In the genomic region with DNA sequence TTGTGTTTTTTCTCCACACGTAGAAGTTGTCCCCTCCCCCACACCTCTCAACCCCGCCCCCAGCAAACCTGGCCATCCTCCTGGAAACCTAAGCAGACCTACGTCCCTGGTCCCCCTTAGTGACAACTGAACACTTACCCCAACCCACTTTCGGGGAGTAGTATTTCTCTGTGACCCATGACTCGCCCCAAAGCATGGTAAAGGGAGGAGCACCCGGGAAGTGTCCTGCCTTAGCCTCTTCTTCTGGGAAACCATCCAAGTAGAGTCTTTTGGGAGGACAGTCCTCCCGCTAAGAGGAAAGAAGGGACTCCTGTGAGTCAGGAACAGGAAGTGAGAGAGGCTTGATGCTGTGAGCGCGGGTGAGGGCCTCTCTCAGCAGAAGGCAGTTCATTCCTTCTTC, we compare ENCODE assay signal across 9 mouse cellular contexts. TPM values are rescaled to one million over a fixed set of nuclear protein-coding genes. Genes with fewer than 3 reads are reported as not detected.
DNase-seq lines count a peak whose midpoint lies in the region; ATAC-seq lines count a peak whose summit lies in the region.
"Had no signal": no experiment of that assay in that cellular context is flagged by ENCODE, and none has a peak within 500 bp of the region (broad histone marks: within the 10 kb centered on the region; RNA-seq: fewer than 3 reads in every experiment).

No protein-coding gene starts in this region.

- H3K4me3 ChIP-seq in heart, embryonic 12.5 days, result peak overlapping the region; percentile 70
- peak overlapping the region; percentile 15; the same call in 1 of the 2 replicates for H3K4me3 ChIP-seq in embryonic facial prominence, embryonic 12.5 days
- peak overlapping the region; percentile 75 for H3K4me3 ChIP-seq in neural tube, embryonic 12.5 days

- WGBS in heart, embryonic 12.5 days, result 8% methylated on average over 9 of the region's 9 CpGs
- 2% methylated on average over 9 of the region's 9 CpGs for WGBS in embryonic facial prominence, embryonic 12.5 days
- 1% methylated on average over 9 of the region's 9 CpGs for WGBS in neural tube, embryonic 12.5 days

- H3K9ac ChIP-seq in heart, embryonic 12.5 days, result peak overlapping the region; percentile 17; the same call in 1 of the 2 replicates
- H3K9ac ChIP-seq in embryonic facial prominence, embryonic 12.5 days, result 0 out of 2 replicates have a peak overlapping the region, but pooled peaks have one; percentile 5
- peak overlapping the region; percentile 89 for H3K9ac ChIP-seq in neural tube, embryonic 12.5 days

- no peaks in the 10 kb centered on the region for H3K36me3 ChIP-seq in heart, embryonic 12.5 days
- H3K36me3 ChIP-seq in embryonic facial prominence, embryonic 12.5 days, result no peaks in the 10 kb centered on the region
- peaks cover 3% of the 10 kb centered on the region; the same call in 1 of the 2 replicates for H3K36me3 ChIP-seq in neural tube, embryonic 12.5 days

- ATAC-seq in heart, embryonic 12.5 days (ENCODE audit: insufficient number of reproducible peaks, low FRiP score), result no peak
- no peak for ATAC-seq in embryonic facial prominence, embryonic 12.5 days (ENCODE audit: insufficient number of reproducible peaks, insufficient read depth, low FRiP score, low TSS enrichment)
- ATAC-seq in neural tube, embryonic 12.5 days (ENCODE audit: low FRiP score, low read depth), result no peak
- no peak for ATAC-seq in CD4-positive, CD25-positive, alpha-beta regulatory T cell, adult 4 months

- intact Hi-C loops in left cerebral cortex, postnatal 14 days (cut with DNase I), result loop anchor here (5.0 to 10.0 kb wide), 2 partner anchors 153 to 155 kb away; a partner anchor contains a TSS

- DNase-seq in heart, postnatal 4 days, result no peak
- DNase-seq in kidney, postnatal 25 days, result peak; percentile 33 to 67
- no peak for DNase-seq in layer of hippocampus, adult 9-10 months (ENCODE audit: low spot score)
- no peak for DNase-seq in left cerebral cortex, postnatal 14 days (ENCODE audit: low spot score in 2 of 2)

- peak overlapping the region; percentile 98 for H3K4me2 ChIP-seq in heart, embryonic 12.5 days
- peak overlapping the region; percentile 99 for H3K4me2 ChIP-seq in embryonic facial prominence, embryonic 12.5 days (replicated peaks)
- H3K4me2 ChIP-seq in neural tube, embryonic 12.5 days (replicated peaks), result peak overlapping the region; percentile 99

- no peaks in the 10 kb centered on the region for H3K9me3 ChIP-seq in heart, embryonic 12.5 days (replicated peaks)
- no peaks in the 10 kb centered on the region for H3K9me3 ChIP-seq in embryonic facial prominence, embryonic 12.5 days
- no peaks in the 10 kb centered on the region for H3K9me3 ChIP-seq in neural tube, embryonic 12.5 days

- H3K4me1 ChIP-seq in heart, embryonic 12.5 days (replicated peaks), result peaks cover 24% of the 10 kb centered on the region
- H3K4me1 ChIP-seq in embryonic facial prominence, embryonic 12.5 days, result 0 out of 2 replicates have a peak, but pooled peaks cover 4% of the 10 kb centered on the region
- H3K4me1 ChIP-seq in neural tube, embryonic 12.5 days, result peaks cover 57% of the 10 kb centered on the region

- peaks cover 90% of the 10 kb centered on the region for H3K27me3 ChIP-seq in heart, embryonic 12.5 days (replicated peaks)
- H3K27me3 ChIP-seq in embryonic facial prominence, embryonic 12.5 days, result peaks cover 92% of the 10 kb centered on the region
- H3K27me3 ChIP-seq in neural tube, embryonic 12.5 days (replicated peaks), result no peaks in the 10 kb centered on the region

- H3K27ac ChIP-seq in heart, embryonic 12.5 days (ENCODE audit: poor library complexity, severe bottlenecking), result no peak overlapping the region
- H3K27ac ChIP-seq in embryonic facial prominence, embryonic 12.5 days, result 0 out of 2 replicates have a peak overlapping the region, but pooled peaks have one; percentile 32
- H3K27ac ChIP-seq in neural tube, embryonic 12.5 days, result peak overlapping the region; percentile 98

RNA-seq across cellular contexts. Expression of a gene that starts 1.9 kb away (rescaled TPM):
- 0.89 and 1.3 TPM in 2 replicates for polyA plus RNA-seq in heart, embryonic 12.5 days (2016; fragmentation: Nextera tagmentation; extraction: Ambion mirVana)
- under 1 TPM; 0.19 to 0.23 TPM for total RNA-seq in heart, postnatal 4 days (2021)
- polyA plus RNA-seq in embryonic facial prominence, embryonic 12.5 days (2016; fragmentation: Nextera tagmentation; extraction: Ambion mirVana), result 0.71 and 0.77 TPM in 2 replicates
- 4.7 and 5.0 TPM in 2 replicates for polyA plus RNA-seq in neural tube, embryonic 12.5 days (2016; fragmentation: Nextera tagmentation; extraction: Ambion mirVana)
- total RNA-seq in left cerebral cortex, postnatal 14 days (2021), result not detected
- not detected for polyA plus RNA-seq in CD4-positive, CD25-positive, alpha-beta regulatory T cell, adult 4 months (2017; shearing (Covaris generic))

RNA-seq across cellular contexts. Expression of a gene that starts 4.7 kb away (rescaled TPM):
- 0.98 and 1.2 TPM in 2 replicates for polyA plus RNA-seq in heart, embryonic 12.5 days (2016; fragmentation: Nextera tagmentation; extraction: Ambion mirVana)
- under 1 TPM; 0.60 to 0.68 TPM for total RNA-seq in heart, postnatal 4 days (2021)
- polyA plus RNA-seq in embryonic facial prominence, embryonic 12.5 days (2016; fragmentation: Nextera tagmentation; extraction: Ambion mirVana), result 15.1 and 18.2 TPM in 2 replicates
- 25.6 and 34.2 TPM in 2 replicates for polyA plus RNA-seq in neural tube, embryonic 12.5 days (2016; fragmentation: Nextera tagmentation; extraction: Ambion mirVana)
- total RNA-seq in left cerebral cortex, postnatal 14 days (2021), result not detected
- polyA plus RNA-seq in CD4-positive, CD25-positive, alpha-beta regulatory T cell, adult 4 months (2017; shearing (Covaris generic)), result not detected

RNA-seq across cellular contexts. Expression of a gene that starts 17.3 kb away (rescaled TPM):
- polyA plus RNA-seq in heart, embryonic 12.5 days (2016; fragmentation: Nextera tagmentation; extraction: Ambion mirVana), result 0.15 and 0.36 TPM in 2 replicates
- under 1 TPM; 0.20 to 0.29 TPM for total RNA-seq in heart, postnatal 4 days (2021)
- 0.17 and 0.35 TPM in 2 replicates for polyA plus RNA-seq in embryonic facial prominence, embryonic 12.5 days (2016; fragmentation: Nextera tagmentation; extraction: Ambion mirVana)
- polyA plus RNA-seq in neural tube, embryonic 12.5 days (2016; fragmentation: Nextera tagmentation; extraction: Ambion mirVana), result 6.4 and 7.0 TPM in 2 replicates
- total RNA-seq in left cerebral cortex, postnatal 14 days (2021), result not detected
- polyA plus RNA-seq in CD4-positive, CD25-positive, alpha-beta regulatory T cell, adult 4 months (2017; shearing (Covaris generic)), result not detected
- total RNA-seq: gastrocnemius, adult 18-20 months had no signal

RNA-seq across cellular contexts. Expression of a gene that starts 31.6 kb away (rescaled TPM):
- 0.38 and 0.39 TPM in 2 replicates for polyA plus RNA-seq in heart, embryonic 12.5 days (2016; fragmentation: Nextera tagmentation; extraction: Ambion mirVana)
- under 1 TPM; 0.71 to 0.86 TPM for total RNA-seq in heart, postnatal 4 days (2021)
- 0.14 TPM in 1 of 2 replicates, not detected in the other for polyA plus RNA-seq in embryonic facial prominence, embryonic 12.5 days (2016; fragmentation: Nextera tagmentation; extraction: Ambion mirVana)
- 7.1 and 9.7 TPM in 2 replicates for polyA plus RNA-seq in neural tube, embryonic 12.5 days (2016; fragmentation: Nextera tagmentation; extraction: Ambion mirVana)
- total RNA-seq in left cerebral cortex, postnatal 14 days (2021), result not detected
- not detected for polyA plus RNA-seq in CD4-positive, CD25-positive, alpha-beta regulatory T cell, adult 4 months (2017; shearing (Covaris generic))

RNA-seq across cellular contexts. Expression of a gene that starts 44.4 kb away (rescaled TPM):
- 0.96 and 1.7 TPM in 2 replicates for polyA plus RNA-seq in heart, embryonic 12.5 days (2016; fragmentation: Nextera tagmentation; extraction: Ambion mirVana)
- 1 to 10 TPM; 1.3 to 1.5 TPM for total RNA-seq in heart, postnatal 4 days (2021)
- 0.33 and 0.34 TPM in 2 replicates for polyA plus RNA-seq in embryonic facial prominence, embryonic 12.5 days (2016; fragmentation: Nextera tagmentation; extraction: Ambion mirVana)
- 72.6 and 76.1 TPM in 2 replicates for polyA plus RNA-seq in neural tube, embryonic 12.5 days (2016; fragmentation: Nextera tagmentation; extraction: Ambion mirVana)
- not detected for total RNA-seq in left cerebral cortex, postnatal 14 days (2021)
- polyA plus RNA-seq in CD4-positive, CD25-positive, alpha-beta regulatory T cell, adult 4 months (2017; shearing (Covaris generic)), result not detected

Comparison
In these comparisons a context has a peak if more than half of its experiments do, and no peak if none do; other contexts are left out.
1. H3K4me3 ChIP-seq: peak in every context shown above with its lines; median percentile 75 in neural tube, embryonic 12.5 days; 70 in heart, embryonic 12.5 days; 15 in embryonic facial prominence, embryonic 12.5 days.
2. H3K9ac ChIP-seq: peak in every context shown above with its lines; median percentile 89 in neural tube, embryonic 12.5 days; 17 in heart, embryonic 12.5 days; 5 in embryonic facial prominence, embryonic 12.5 days.
3. DNase-seq: peak in kidney, postnatal 25 days (2 of 2); none in heart, postnatal 4 days (single experiment), layer of hippocampus, adult 9-10 months (single experiment) and left cerebral cortex, postnatal 14 days (0 of 2).
4. Peak in every context shown above with its lines, with median percentiles within 50 percentile points of each other: H3K4me2 ChIP-seq.